ENCODE assay signal across 10 mouse cellular contexts in genomic region chr5:30589546-30589945, GRCm38 (mm10). TPM values are rescaled to one million over a fixed set of nuclear protein-coding genes. Genes with fewer than 3 reads are reported as not detected.
DNase-seq lines count a peak whose midpoint lies in the region; ATAC-seq lines count a peak whose summit lies in the region.
"Had no signal": no experiment of that assay in that cellular context is flagged by ENCODE, and none has a peak within 500 bp of the region (broad histone marks: within the 10 kb centered on the region; RNA-seq: fewer than 3 reads in every experiment).

No protein-coding gene starts in this region.

- no peak for ATAC-seq in neural tube, embryonic 13.5 days (ENCODE audit: low read depth)

- 72% methylated on average over 3 of the region's 3 CpGs for WGBS in neural tube, embryonic 13.5 days

- H3K36me3 ChIP-seq in neural tube, embryonic 13.5 days = no peaks in the 10 kb centered on the region
- H3K36me3 ChIP-seq: limb, embryonic 15.5 days had no signal

- H3K9ac ChIP-seq in neural tube, embryonic 13.5 days = peak overlapping the region; percentile 83; the same call in 1 of the 2 replicates
- H3K9ac ChIP-seq: limb, embryonic 15.5 days had no signal

- H3K27me3 ChIP-seq in neural tube, embryonic 13.5 days = peaks cover 57% of the 10 kb centered on the region

- H3K9me3 ChIP-seq in neural tube, embryonic 13.5 days = no peaks in the 10 kb centered on the region
- H3K9me3 ChIP-seq: limb, embryonic 15.5 days had no signal

- intact Hi-C loops in left cerebral cortex, postnatal 4 days (cut with DNase I) = no loop called here
- intact Hi-C loops in left cerebral cortex, postnatal 10 days (cut with DNase I) = no loop called here

- peak overlapping the region; percentile 93 for H3K4me2 ChIP-seq in neural tube, embryonic 13.5 days

- peaks cover 37% of the 10 kb centered on the region for H3K4me1 ChIP-seq in neural tube, embryonic 13.5 days (replicated peaks)

- peak overlapping the region; percentile 65 for H3K4me3 ChIP-seq in neural tube, embryonic 13.5 days

- DNase-seq in adrenal gland, adult 2 months = peak; percentile 84
- DNase-seq in adrenal gland, adult 8-10 months = no peak
- peak; percentile 73 for DNase-seq in left cerebral cortex, postnatal 4 days
- no peak for DNase-seq in left cerebral cortex, postnatal 10 days (ENCODE audit: extremely low spot score in 1 of 2, low spot score in 2 of 2)
- peak; percentile 82 to 86 for DNase-seq in cerebellum, postnatal 36 days
- DNase-seq in thymus, postnatal 25 days = no peak
- DNase-seq in natural killer cell, adult 2 months (ENCODE audit: low spot score in 2 of 2) = no peak

- H3K27ac ChIP-seq in neural tube, embryonic 13.5 days (replicated peaks) = no peak overlapping the region
- H3K27ac ChIP-seq: limb, embryonic 15.5 days had no signal

RNA-seq across cellular contexts. Expression of gene Kcnk3, which starts 1.6 kb away (rescaled TPM):
- 1,000 to 10,000 TPM; 1,225 to 1,281 TPM for total RNA-seq in adrenal gland, adult 2 months (2021)
- polyA plus RNA-seq in adrenal gland, adult 2 months (2012; rRNA removed) = 6,176 and 11,313 TPM in 2 replicates
- total RNA-seq in adrenal gland, adult 8-10 months (2022) = 1,000 to 10,000 TPM; 1,385 to 1,638 (median 1,575) TPM
- total RNA-seq in left cerebral cortex, postnatal 4 days (2021) = 10 to 100 TPM; 14.1 to 15.1 TPM
- 10 to 100 TPM; 14.0 to 14.4 TPM for total RNA-seq in left cerebral cortex, postnatal 10 days (2021)
- polyA plus RNA-seq in neural tube, embryonic 13.5 days (2015; fragmentation: Nextera tagmentation; extraction: Ambion mirVana) = 5.0 and 6.1 TPM in 2 replicates

RNA-seq across cellular contexts. Expression of gene Cib4, which starts 43.9 kb away (rescaled TPM):
- 1 to 10 TPM in 1 of 2 experiments, under 1 TPM in 1; 0.92 to 2.4 TPM for total RNA-seq in adrenal gland, adult 2 months (2021)
- 1.7 and 3.4 TPM in 2 replicates for polyA plus RNA-seq in adrenal gland, adult 2 months (2012; rRNA removed)
- total RNA-seq in adrenal gland, adult 8-10 months (2022) = 1 to 10 TPM; 1.9 to 6.7 (median 3.7) TPM
- not detected for total RNA-seq in left cerebral cortex, postnatal 4 days (2021)
- total RNA-seq in left cerebral cortex, postnatal 10 days (2021) = not detected
- polyA plus RNA-seq in neural tube, embryonic 13.5 days (2015; fragmentation: Nextera tagmentation; extraction: Ambion mirVana) = not detected in 2 replicates
- polyA plus RNA-seq: kidney, embryonic 16.5 days; limb, embryonic 15.5 days had no signal

RNA-seq across cellular contexts. Expression of gene Slc35f6, which starts 58.2 kb away (rescaled TPM):
- total RNA-seq in adrenal gland, adult 2 months (2021) = 10 to 100 TPM; 49.0 to 50.9 TPM
- 140 and 145 TPM in 2 replicates for polyA plus RNA-seq in adrenal gland, adult 2 months (2012; rRNA removed)
- 10 to 100 TPM; 39.8 to 60.3 (median 49.4) TPM for total RNA-seq in adrenal gland, adult 8-10 months (2022)
- total RNA-seq in left cerebral cortex, postnatal 4 days (2021) = 10 to 100 TPM; 23.3 to 27.9 TPM
- total RNA-seq in left cerebral cortex, postnatal 10 days (2021) = 10 to 100 TPM; 27.3 to 29.3 TPM
- polyA plus RNA-seq in neural tube, embryonic 13.5 days (2015; fragmentation: Nextera tagmentation; extraction: Ambion mirVana) = 26.5 and 28.0 TPM in 2 replicates

Comparison
In these comparisons a context has a peak if more than half of its experiments do, and no peak if none do; other contexts are left out.
1. DNase-seq: peak in adrenal gland, adult 2 months (single experiment), left cerebral cortex, postnatal 4 days (single experiment) and cerebellum, postnatal 36 days (2 of 2); none in adrenal gland, adult 8-10 months (single experiment), left cerebral cortex, postnatal 10 days (0 of 2), thymus, postnatal 25 days (single experiment) and natural killer cell, adult 2 months (0 of 2).
2. RNA of gene Kcnk3, which starts 1.6 kb away (total RNA-seq): 1,385 to 1,638 TPM in adrenal gland, adult 8-10 months and 1,225 to 1,281 TPM in adrenal gland, adult 2 months; 14.1 to 15.1 TPM in left cerebral cortex, postnatal 4 days and 14.0 to 14.4 TPM in left cerebral cortex, postnatal 10 days; every median in the first group is over 10 times any median in the second.